Mouse (Mus musculus) C2C12 (cell line): ENCODE results near the gene Gm20388. TPM values are rescaled to one million over a fixed set of nuclear protein-coding genes. Genes with fewer than 3 reads are reported as not detected.

ENCODE experiments used
- H3K27me3 ChIP-seq: one replicate; pipeline ENCODE4 v1.6.1; 2011; ENCODE audit not compliant: control insufficient read depth, insufficient read depth, insufficient read length
- H3K36me3 ChIP-seq: one replicate; pipeline ENCODE4 v1.6.1; 2011; ENCODE audit not compliant: control insufficient read depth, insufficient read depth
- H3K4me3 ChIP-seq: one replicate; pipeline ENCODE4 v1.5.1; 2011; ENCODE audit warnings: mild to moderate bottlenecking, control low read depth; ENCODE audit not compliant: poor library complexity, insufficient read depth, severe bottlenecking
- H3K79me2 ChIP-seq: one replicate; pipeline ENCODE4 v1.6.1; 2011; ENCODE audit not compliant: control insufficient read depth, insufficient read depth
- H3K79me3 ChIP-seq: one replicate; pipeline ENCODE4 v1.6.1; 2011; ENCODE audit warnings: low read depth, control low read depth
- H3ac ChIP-seq: one replicate; pipeline ENCODE3; 2011; ENCODE audit warnings: low read depth; ENCODE audit not compliant: control insufficient read depth, insufficient read length
- CEBPB ChIP-seq: IDR thresholded peaks from one replicate; pipeline ENCODE4 v1.6.1; 2011; ENCODE audit warnings: low read depth, mild to moderate bottlenecking, control low read depth, moderate library complexity
- CTCF ChIP-seq: IDR thresholded peaks from one replicate; pipeline ENCODE4 v1.5.1; 2011; ENCODE audit not compliant: control insufficient read depth, insufficient read depth, insufficient read length
- FOSL1 ChIP-seq: IDR thresholded peaks from one replicate; pipeline ENCODE4 v1.8.0; 2011; ENCODE audit warnings: mild to moderate bottlenecking, low read length; ENCODE audit not compliant: poor library complexity, insufficient read depth, severe bottlenecking
- MAX ChIP-seq: IDR thresholded peaks from one replicate; pipeline ENCODE4 v1.6.1; 2011; ENCODE audit warnings: mild to moderate bottlenecking, control low read depth
- MYOD1 ChIP-seq: IDR thresholded peaks from one replicate; pipeline ENCODE4 v1.6.1; 2011; ENCODE audit warnings: low read depth; ENCODE audit not compliant: control insufficient read depth, insufficient read length
- MYOG ChIP-seq: IDR thresholded peaks from one replicate; pipeline ENCODE4 v1.6.1; 2011; ENCODE audit not compliant: control insufficient read depth, insufficient read length; ENCODE audit errors: extremely low read depth
- USF1 ChIP-seq: IDR thresholded peaks from one replicate; pipeline ENCODE4 v1.6.1; 2011; ENCODE audit warnings: low read depth, mild to moderate bottlenecking, control low read depth, moderate library complexity
- polyA plus RNA-seq: library from polyadenylated mRNA; unstranded; fragments of >200 nt; fragmentation: generic; extraction: Trizol; gene quantifications from one replicate; pipeline ENCODE4 v1.2.1, GENCODE M21; 2012; ENCODE audit warnings: missing spikeins

Gene Gm20388
- polyA plus RNA-seq, 1 experiment: 15.0 TPM

DNA sequence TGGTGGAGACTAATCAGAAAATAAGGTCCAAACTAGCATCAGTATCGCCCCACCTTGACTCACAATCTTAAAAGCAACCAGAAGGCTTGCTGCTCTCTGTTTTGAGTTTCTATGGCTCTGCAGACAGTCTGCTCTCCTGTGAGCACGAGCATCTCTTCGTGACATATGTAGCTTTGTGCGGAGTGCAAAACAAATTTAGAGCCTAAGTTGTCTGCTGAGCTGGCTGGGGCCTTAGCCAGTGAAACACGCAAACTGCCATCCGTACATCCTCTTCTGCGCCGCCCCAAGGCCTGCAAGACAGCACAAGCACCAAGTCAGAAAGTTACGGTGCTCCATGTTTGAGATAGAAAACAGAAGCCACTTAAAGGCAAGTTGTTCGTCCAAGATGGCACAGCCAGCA is 3814.1 kb downstream of the Gm20388 start:
- Histone ChIP-seq H3K27me3 (no peaks in the 10 kb centered on the region), H3ac (no peak overlapping the region), H3K36me3 (no peaks in the 10 kb centered on the region), H3K4me3 (no peak overlapping the region), H3K79me3 (no peaks in the 10 kb centered on the region), H3K79me2 (no peaks in the 10 kb centered on the region)
- TF ChIP-seq MYOG: no peak
- TF ChIP-seq USF1: no peak
- TF ChIP-seq CTCF: no peak
- TF ChIP-seq MAX: no peak
- TF ChIP-seq CEBPB: no peak
- TF ChIP-seq FOSL1: no peak
- TF ChIP-seq MYOD1: no peak

DNA sequence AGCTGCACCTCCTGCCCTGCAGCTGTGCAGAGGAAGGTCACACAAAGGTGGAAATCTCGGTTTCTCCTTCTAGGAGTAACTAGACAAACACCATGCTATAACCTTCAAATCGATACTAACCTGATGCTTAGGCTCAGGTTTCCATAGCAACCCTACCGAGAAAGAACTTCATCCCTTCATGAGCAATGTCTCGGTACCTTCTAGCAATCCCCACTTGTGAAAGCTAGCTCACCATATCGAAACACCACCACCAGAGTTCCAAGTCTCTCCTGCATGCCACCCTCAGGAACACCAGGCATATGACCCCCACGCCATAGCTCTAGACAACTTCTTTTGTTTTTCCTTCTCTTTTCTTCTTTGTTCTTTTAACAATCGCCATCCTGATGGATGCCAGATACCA is 3814.6 kb downstream of the Gm20388 start:
- Histone ChIP-seq H3ac (no peak overlapping the region), H3K79me2 (no peaks in the 10 kb centered on the region), H3K4me3 (no peak overlapping the region), H3K79me3 (no peaks in the 10 kb centered on the region), H3K27me3 (no peaks in the 10 kb centered on the region), H3K36me3 (no peaks in the 10 kb centered on the region)
- TF ChIP-seq MAX (no peak), CTCF (no peak), MYOG (no peak), FOSL1 (no peak), MYOD1 (no peak), CEBPB (no peak), USF1 (no peak)

- Histone ChIP-seq H3K4me3 (no peak overlapping the region), H3K36me3 (no peaks in the 10 kb centered on the region), H3K79me3 (no peaks in the 10 kb centered on the region), H3K27me3 (no peaks in the 10 kb centered on the region), H3ac (no peak overlapping the region), H3K79me2 (no peaks in the 10 kb centered on the region)
- TF ChIP-seq MYOG (no peak), USF1 (no peak), FOSL1 (no peak), CTCF (no peak), MAX (no peak)
Measured at GRCm38 (mm10) chr8:123726759-123727158, 3816.1 kb downstream of the Gm20388 start.

DNA sequence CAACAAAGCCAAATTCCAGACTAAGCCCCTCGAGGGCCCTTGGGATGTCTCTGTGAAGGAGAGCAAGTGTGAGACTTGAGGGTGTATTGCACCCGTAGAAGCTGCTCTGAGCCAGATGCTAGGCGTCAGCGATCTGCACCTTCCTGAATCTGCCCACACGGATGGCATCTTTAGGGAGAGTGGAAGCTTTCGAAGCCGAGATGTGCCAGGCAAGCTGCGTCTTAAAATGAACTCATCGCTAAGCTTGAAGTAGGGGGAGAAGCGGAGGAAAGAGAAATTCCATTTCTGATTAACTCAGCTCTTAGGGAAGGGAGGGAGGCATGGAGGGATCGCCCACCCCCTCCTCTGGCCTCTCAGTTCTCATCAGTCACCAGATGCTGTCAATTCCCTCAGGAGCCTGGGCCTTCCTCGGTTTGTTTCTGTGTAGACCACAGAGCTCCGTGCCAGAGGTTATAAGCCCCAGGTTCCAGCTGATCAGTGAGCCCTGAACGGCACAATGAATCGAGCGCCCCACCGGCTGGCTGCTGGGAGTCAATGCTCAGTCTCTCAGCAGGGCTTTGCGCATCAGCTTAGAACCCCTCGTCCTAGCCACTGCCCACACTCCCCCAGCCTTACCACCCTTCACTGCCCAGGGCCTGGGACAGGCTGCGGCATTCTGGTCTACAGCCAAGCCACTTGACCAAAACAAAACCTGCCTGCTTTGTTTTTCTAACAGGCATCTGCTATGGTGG is 3818.6 kb downstream of the Gm20388 start:
- H3K79me2 ChIP-seq: no peaks in the 10 kb centered on the region

DNA sequence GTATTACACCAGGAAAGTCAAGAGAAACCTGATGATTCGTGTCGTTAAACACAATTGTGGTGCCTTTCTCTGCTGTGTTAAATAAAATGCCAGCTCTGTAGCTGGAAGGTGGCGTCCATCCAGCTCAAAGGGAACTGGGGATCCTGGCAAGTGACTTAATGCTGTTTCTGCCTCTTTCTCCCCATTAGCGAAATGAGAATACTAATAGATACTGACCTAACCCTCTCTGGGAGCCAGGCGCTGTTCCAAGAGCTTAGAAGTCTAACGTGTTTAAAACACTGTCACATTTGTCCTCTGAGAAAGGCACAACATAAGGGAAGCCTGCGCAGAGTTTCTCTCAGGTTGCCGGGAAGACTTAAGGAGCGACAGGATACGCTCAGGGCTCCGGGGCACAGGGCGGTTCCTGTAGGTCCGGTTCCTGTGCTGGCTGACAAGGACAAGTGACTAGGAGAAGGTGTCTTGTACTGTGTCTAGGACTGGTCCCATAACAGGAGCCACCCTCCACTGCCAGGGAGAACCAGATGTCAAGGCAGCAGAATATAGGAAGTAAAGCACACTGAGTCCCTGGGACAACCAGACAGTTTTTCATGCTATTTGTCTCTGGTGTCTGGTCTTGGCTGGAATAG is 3819.3 kb downstream of the Gm20388 start:
- no peak overlapping the region for H3K4me3 ChIP-seq
- peak overlapping the region; percentile 34 for H3ac ChIP-seq
- no peaks in the 10 kb centered on the region for H3K36me3 ChIP-seq
- no peaks in the 10 kb centered on the region for H3K27me3 ChIP-seq
- TF ChIP-seq MAX: no peak
- TF ChIP-seq MYOD1: no peak
- TF ChIP-seq CTCF: no peak
- TF ChIP-seq CEBPB: no peak
- no peak for TF ChIP-seq FOSL1
- no peak for TF ChIP-seq MYOG
- no peak for TF ChIP-seq USF1
- no peaks in the 10 kb centered on the region for H3K79me2 ChIP-seq
- H3K79me3 ChIP-seq: no peaks in the 10 kb centered on the region

More for the DNA sequence above, 3818.6 kb downstream of the Gm20388 start:
- no peak overlapping the region for H3K4me3 ChIP-seq
- H3K79me3 ChIP-seq: no peaks in the 10 kb centered on the region
- no peak for TF ChIP-seq FOSL1
- no peak for TF ChIP-seq MYOG
- no peak for TF ChIP-seq MYOD1
- no peak for TF ChIP-seq MAX
- TF ChIP-seq CEBPB: no peak
- no peak for TF ChIP-seq USF1
- no peak for TF ChIP-seq CTCF
- H3K27me3 ChIP-seq: no peaks in the 10 kb centered on the region
- no peaks in the 10 kb centered on the region for H3K36me3 ChIP-seq
- peak overlapping the region; percentile 34 for H3ac ChIP-seq

DNA sequence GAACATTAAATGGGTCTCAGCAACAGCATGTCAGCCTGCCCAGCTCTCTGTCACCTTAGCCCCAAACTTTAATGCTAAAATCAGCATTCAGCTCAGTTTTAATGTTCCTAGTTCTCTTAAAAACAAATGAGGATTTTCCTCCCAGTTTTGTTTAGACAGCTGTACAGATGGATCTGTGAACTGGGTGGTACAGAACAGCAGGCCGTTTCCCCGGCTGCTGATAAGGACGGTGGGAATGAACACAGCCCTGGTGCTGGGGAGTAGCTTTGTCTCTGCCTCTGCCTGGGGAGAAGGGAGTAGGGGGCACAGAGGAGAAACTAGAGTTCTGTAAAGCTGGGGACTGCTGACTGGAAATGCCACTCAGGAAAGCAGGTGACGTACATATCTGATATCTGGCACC is 3821.7 kb downstream of the Gm20388 start:
- Histone ChIP-seq H3ac (no peak overlapping the region), H3K27me3 (no peaks in the 10 kb centered on the region), H3K36me3 (no peaks in the 10 kb centered on the region), H3K79me3 (no peaks in the 10 kb centered on the region), H3K4me3 (no peak overlapping the region), H3K79me2 (no peaks in the 10 kb centered on the region)
- no peak for TF ChIP-seq MYOG
- TF ChIP-seq MYOD1: no peak
- TF ChIP-seq MAX: no peak
- TF ChIP-seq USF1: no peak
- no peak for TF ChIP-seq FOSL1
- TF ChIP-seq CEBPB: no peak
- no peak for TF ChIP-seq CTCF
